Mouse (Mus musculus) CH12.LX (cell line): ENCODE data around the gene Itgb4.

Source experiments
- CTCF ChIP-seq, 2 experiments: IDR thresholded peaks in 1 of 2; conservative IDR thresholded peaks in 1 of 2; 2 replicates each; pipeline ENCODE4 v1.5.1; 2011 to 2012; ENCODE audit warnings: low read depth in 2 of 2, low read length in 2 of 2, improper control_type of control experiment in 1 of 2, inconsistent platforms in 1 of 2, mild to moderate bottlenecking in 1 of 2, moderate library complexity in 1 of 2
- EP300 ChIP-seq: IDR thresholded peaks from 2 replicates; pipeline ENCODE4 v1.6.1; 2011; ENCODE audit warnings: low read length, improper control_type of control experiment
- JUND ChIP-seq: conservative IDR thresholded peaks from 2 replicates; pipeline ENCODE4 v1.6.1; 2011; ENCODE audit warnings: low read depth, low read length, improper control_type of control experiment
- MXI1 ChIP-seq: IDR thresholded peaks from 2 replicates; pipeline ENCODE4 v1.6.1; 2011; ENCODE audit warnings: mild to moderate bottlenecking, low read depth, low read length, improper control_type of control experiment
- POLR2A ChIP-seq: IDR thresholded peaks from 2 replicates; pipeline ENCODE4 v1.6.1; 2011; ENCODE audit warnings: low read depth, mild to moderate bottlenecking, improper control_type of control experiment, low read length
- RCOR1 ChIP-seq: conservative IDR thresholded peaks from 2 replicates; pipeline ENCODE4 v1.6.1; 2012; ENCODE audit warnings: low read depth, mild to moderate bottlenecking, inconsistent platforms, low read length, improper control_type of control experiment
- USF1 ChIP-seq: IDR thresholded peaks from 2 replicates; pipeline ENCODE4 v1.6.1; 2014; ENCODE audit warnings: low read depth, mild to moderate bottlenecking, inconsistent platforms, low read length, improper control_type of control experiment
- ZKSCAN1 ChIP-seq: IDR thresholded peaks from 2 replicates; pipeline ENCODE4 v1.6.1; 2012; ENCODE audit warnings: low read depth, inconsistent platforms, low read length, improper control_type of control experiment, borderline replicate concordance

- TF ChIP-seq MXI1 (no peak), JUND (no peak), CTCF (conservative IDR thresholded peaks at IDR 0.05 in 1 of 2, IDR thresholded peaks at IDR 0.05 in 1 of 2; ENCODE audit: low read depth in 2 of 2, low read length in 2 of 2) (no peak), USF1 (no peak), POLR2A (no peak), RCOR1 (no peak), EP300 (no peak), ZKSCAN1 (no peak)
These were observed 75.1 kb downstream of the Itgb4 start for GRCm38 (mm10) chr11:116049610-116050009.
